Mouse (Mus musculus): ENCODE results near the gene Lrif1. TPM values are rescaled to one million over a fixed set of nuclear protein-coding genes. Genes with fewer than 3 reads are reported as not detected.
"Not testable (repeated sequence)": the region's sequence is repeated elsewhere in the genome, so short reads cannot be mapped to it uniquely, and the experiment has no call there.

Lrif1 gene
- polyA plus RNA-seq (2017; shearing (Covaris generic)) = 10 to 100 TPM; 65.0 to 68.8 TPM

DNA sequence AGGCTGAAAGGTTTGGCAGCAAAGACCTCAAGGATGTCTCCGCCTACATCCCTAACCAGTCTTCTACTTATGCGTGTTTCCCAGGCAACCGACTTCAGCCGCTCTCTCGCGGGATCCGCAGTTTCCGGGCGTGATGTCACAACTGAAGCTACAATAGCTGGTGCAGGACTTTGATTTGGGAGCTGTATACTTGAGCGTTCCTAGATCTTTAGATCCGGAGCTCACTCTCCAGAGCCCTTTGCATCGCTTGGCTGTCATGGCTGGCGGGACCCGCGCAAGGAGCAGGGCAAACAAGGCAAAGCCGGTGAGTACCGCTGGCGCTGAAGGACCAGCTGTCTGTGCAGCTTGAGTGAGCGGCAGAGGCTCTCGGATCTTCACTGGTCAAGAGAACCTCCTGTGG is at the start of gene Lrif1:
TSS of gene Lrif1 (plus strand) at position 158 of the 400 bp plus-strand sequence.
- peak; percentile 100 for ATAC-seq

DNA sequence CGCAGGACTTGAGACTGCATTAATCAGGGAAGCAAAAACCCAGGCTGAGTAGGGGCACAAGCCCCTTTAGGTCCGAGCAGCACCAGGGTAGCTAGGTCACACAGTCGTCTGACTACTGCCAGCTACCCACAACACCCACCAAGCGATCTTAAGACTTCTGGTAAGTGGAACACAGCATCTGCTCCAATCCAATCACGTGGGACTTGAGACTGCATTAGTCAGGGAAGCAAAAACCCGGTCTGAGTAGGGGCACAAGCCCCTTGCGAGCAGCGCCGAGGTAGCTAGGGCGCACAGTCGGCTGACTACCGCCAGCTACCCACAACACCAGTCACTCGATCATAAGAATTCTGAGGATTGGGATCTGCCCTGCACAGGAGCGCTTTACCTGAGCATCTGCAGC is 12.0 kb upstream of the Lrif1 start:
- ATAC-seq = not testable (repeated sequence)

DNA sequence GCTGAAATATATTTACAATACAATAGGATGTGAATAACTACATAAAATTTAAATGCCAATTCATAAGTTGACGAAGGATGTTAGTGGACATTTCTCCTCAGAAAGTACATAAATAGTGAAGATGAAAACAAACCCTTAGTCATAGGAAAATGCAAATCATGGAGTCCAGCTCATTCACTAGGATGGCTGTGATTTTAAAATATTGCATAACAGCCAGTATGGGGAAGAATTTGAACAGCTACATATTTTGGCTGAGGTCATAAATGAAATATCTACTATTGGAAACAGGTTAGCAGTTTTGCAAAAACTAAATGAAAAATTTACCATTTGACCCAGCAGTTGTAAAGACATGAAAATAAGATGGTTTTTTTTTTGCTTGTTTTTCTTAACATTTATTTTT is 594 bp downstream of the Lrif1 start:
- no peak for ATAC-seq

DNA sequence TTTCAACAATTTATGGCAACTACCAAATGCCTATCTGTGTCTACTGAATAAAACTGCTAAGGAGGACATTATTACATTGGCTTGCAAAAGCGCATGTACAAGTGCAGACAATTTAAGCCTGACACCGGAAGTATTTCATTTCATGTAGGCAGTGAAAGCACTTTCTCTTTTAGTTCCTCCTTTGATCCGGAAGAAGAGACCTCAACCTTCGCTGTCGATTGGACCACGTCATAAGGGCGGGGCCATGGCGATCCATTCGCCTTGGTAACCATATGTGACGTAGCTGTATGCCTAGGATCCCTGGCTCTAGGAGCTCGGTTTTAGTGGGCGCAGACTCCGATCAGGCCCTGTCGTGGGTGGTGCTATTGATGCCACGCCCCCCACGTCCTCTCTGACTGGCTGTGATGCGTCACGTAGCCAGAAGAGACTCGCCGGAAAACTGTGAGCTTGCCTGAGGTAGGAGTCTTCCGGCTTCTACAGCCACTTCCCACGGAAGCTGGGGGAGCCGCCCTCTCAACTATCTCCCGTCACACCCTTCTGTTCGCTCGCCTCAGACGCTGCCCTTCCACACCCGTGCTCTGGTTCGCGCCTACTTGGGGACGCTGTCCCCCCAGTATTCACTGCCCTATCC is 36.7 kb downstream of the Lrif1 start:
- peak; percentile 88 for ATAC-seq

DNA sequence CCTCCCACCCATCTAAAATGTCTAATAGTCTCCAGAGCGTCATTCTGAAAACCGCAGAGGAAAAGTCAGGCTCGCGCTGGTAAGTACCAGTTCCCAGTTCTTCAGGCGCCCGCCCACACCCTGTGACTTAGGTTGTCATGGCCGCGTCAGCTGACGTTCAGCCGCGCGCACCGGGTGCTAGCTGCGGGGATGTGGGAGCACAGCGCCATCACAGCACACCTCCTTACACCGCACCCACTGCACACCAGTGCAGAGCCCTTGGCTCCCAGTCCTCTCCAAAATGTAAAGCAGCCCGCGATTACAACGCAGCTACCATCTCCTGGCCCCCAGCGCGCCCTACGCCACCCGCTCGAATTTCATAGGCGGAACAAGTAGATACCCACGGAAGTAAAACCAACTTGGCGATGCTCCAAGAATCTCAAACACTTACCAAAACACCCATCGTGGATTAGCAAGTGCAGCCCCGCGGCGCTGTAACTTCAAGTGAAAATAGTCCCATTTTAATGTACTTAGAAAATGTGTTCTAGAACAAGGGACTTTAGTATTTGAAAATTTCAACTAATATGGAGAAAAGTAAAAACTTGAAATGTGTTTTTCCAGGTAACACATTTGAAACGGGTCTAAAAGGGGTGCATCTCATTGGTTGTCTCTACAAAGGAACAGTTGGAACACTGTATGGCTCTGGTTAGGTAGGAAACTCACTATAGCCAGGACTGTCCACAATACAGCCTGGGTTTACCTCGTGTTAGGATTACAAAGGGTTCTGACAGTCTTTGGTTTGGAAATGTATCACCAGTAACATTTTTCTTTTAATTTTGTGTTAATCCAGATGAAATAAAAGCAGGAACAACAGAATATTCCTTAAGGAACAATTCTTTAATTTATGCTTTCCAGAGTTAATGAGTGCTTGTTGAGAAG is 37.5 kb downstream of the Lrif1 start:
- ATAC-seq = peak; percentile 69

DNA sequence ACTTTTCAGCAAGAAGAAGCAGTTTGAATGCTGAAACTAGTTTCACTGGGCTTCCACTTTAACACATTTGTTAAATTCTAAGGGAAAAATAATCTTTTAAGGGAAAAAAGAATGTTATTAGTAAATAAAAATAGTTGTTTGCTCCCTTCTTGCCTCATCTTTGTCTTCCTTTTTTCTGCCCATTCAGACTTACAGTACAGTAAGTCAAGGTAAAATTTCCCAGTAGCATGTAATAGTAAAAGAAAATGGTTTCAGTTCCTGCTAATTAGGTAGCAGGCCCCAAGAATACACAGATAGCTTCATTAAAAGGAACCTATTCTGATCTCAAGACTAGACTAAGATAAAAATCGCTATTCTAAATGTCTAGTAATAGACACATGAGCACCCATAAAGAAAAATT is 71.1 kb downstream of the Lrif1 start:
- no peak for ATAC-seq

DNA sequence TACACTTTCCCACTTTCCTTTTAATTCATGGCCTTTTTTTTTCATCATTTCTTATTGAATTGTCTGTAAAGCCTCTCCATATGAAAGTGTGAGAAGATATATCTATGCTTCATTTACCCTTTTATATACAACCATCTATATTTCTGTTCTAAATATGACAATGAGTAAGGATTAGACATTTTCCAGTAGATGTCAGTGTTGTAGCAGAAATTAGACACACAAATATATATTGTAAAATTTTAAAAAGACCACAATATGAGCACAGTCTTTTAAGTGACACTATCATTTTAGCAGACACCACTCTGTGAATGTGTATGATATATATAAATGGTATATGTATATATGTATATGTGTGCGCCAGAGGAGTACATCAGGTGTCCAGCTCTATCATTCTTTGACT is 87.0 kb downstream of the Lrif1 start:
- peak; percentile 72 for ATAC-seq

DNA sequence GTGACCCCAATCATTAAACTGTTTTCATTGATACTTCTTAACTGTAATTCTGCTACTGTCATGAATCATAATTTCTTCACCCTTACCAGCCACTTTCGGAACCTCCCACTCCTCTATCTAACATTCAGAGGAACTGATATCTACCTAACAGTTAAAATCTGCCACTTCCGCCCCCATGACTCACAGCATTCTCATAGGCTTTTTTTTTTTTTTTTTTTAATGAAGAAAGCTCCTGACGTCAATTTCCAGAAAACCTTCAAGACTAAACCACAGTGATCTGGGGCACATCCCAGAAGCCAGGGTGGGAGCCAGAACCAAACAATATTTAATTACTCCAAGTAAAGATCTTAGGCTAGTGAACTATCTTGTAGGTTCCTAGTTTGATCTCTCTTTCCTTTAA is 100.3 kb downstream of the Lrif1 start:
- ATAC-seq = peak; percentile 65

Other genes with a start within 250 kb of the Lrif1 start
- gene Dennd2d, start 202.6 kb upstream of the Lrif1 start, polyA plus RNA-seq (2017; shearing (Covaris generic)) = 100 to 1,000 TPM; 189 to 222 TPM
- gene Dram2, start 137.2 kb upstream of the Lrif1 start, polyA plus RNA-seq (2017; shearing (Covaris generic)) = 10 to 100 TPM; 51.9 to 57.7 TPM
- gene Cept1, start 137.2 kb upstream of the Lrif1 start, polyA plus RNA-seq (2017; shearing (Covaris generic)) = 10 to 100 TPM; 94.7 to 98.3 TPM
- 1,000 to 10,000 TPM in 1 of 2 experiments, 100 to 1,000 TPM in 1; 983 to 1,169 TPM for gene Cd53, start 105.2 kb downstream of the Lrif1 start, polyA plus RNA-seq (2017; shearing (Covaris generic))
- gene Olfr266, start 141.3 kb downstream of the Lrif1 start, polyA plus RNA-seq (2017; shearing (Covaris generic)) = not detected